Mouse (Mus musculus) mouse trophoblast stem cell (cell line): ENCODE data around the gene Gper1.
"Not testable (repeated sequence)": the region's sequence is repeated elsewhere in the genome, so short reads cannot be mapped to it uniquely, and the experiment has no call there.

ENCODE experiments used
- in situ Hi-C, 2 experiments: fragments of 300-500 bp; cut with MseI, MboI; formaldehyde crosslinking; loops; 2 replicates in 1 of 2; 3 replicates in 1 of 2; pipeline ENCODE4 v1.15.1; 2025

Gper1 gene

GRCm38 (mm10) chr5:139390324-139391119, 32.4 kb upstream of the Gper1 start:
- in situ Hi-C loops = not testable (repeated sequence)

GRCm38 (mm10) chr5:139391309-139391990, 31.5 kb upstream of the Gper1 start:
- in situ Hi-C loops = no loop called here

GRCm38 (mm10) chr5:139392219-139393196, 30.4 kb upstream of the Gper1 start:
- in situ Hi-C loops = no loop called here

- in situ Hi-C loops = no loop called here
Measured at GRCm38 (mm10) chr5:139393197-139393588, 29.8 kb upstream of the Gper1 start.

- in situ Hi-C loops = no loop called here
Measured at GRCm38 (mm10) chr5:139394399-139394798, 28.6 kb upstream of the Gper1 start.

- in situ Hi-C loops = no loop called here
Measured at GRCm38 (mm10) chr5:139395528-139395927, 27.4 kb upstream of the Gper1 start.

- in situ Hi-C loops = no loop called here
Measured at GRCm38 (mm10) chr5:139397359-139397916, 25.5 kb upstream of the Gper1 start.

- in situ Hi-C loops = no loop called here
Measured at GRCm38 (mm10) chr5:139397959-139398753, 24.8 kb upstream of the Gper1 start.

- in situ Hi-C loops = no loop called here
Measured at GRCm38 (mm10) chr5:139398786-139399185, 24.2 kb upstream of the Gper1 start.

GRCm38 (mm10) chr5:139399991-139400390, 23.0 kb upstream of the Gper1 start:
- in situ Hi-C loops = no loop called here

GRCm38 (mm10) chr5:139402106-139402505, 20.8 kb upstream of the Gper1 start:
- in situ Hi-C loops = no loop called here

- in situ Hi-C loops = no loop called here
Measured at GRCm38 (mm10) chr5:139403692-139404260, 19.2 kb upstream of the Gper1 start.

GRCm38 (mm10) chr5:139404801-139405401, 18.1 kb upstream of the Gper1 start, which contains the start of gene C130050O18Rik:
Gene C130050O18Rik, plus strand, starts transcription at chr5:139405280.
- in situ Hi-C loops = no loop called here

GRCm38 (mm10) chr5:139405478-139405877, 17.5 kb upstream of the Gper1 start:
- in situ Hi-C loops = no loop called here

- in situ Hi-C loops = no loop called here
Measured at GRCm38 (mm10) chr5:139405953-139406352, 17.0 kb upstream of the Gper1 start.

GRCm38 (mm10) chr5:139407121-139407885, 15.6 kb upstream of the Gper1 start:
- in situ Hi-C loops = no loop called here

GRCm38 (mm10) chr5:139408511-139408910, 14.4 kb upstream of the Gper1 start:
- in situ Hi-C loops = no loop called here

- in situ Hi-C loops = no loop called here
Measured at GRCm38 (mm10) chr5:139409412-139409811, 13.5 kb upstream of the Gper1 start.

GRCm38 (mm10) chr5:139410056-139410455, 12.9 kb upstream of the Gper1 start:
- in situ Hi-C loops = no loop called here
